Mouse (Mus musculus) retina, postnatal 1 day (tissue): Measurements from ENCODE around the gene Supt16.

Experiments used
- DNase-seq: peaks from one replicate; pipeline ENCODE4 v3.0.0-alpha.2; 2012

Supt16 gene

GRCm38 (mm10) chr14:52144165-52144564 is 53.1 kb downstream of the Supt16 start:
- no peak for DNase-seq

GRCm38 (mm10) chr14:52141445-52142127 is 55.6 kb downstream of the Supt16 start:
- DNase-seq: no peak

GRCm38 (mm10) chr14:52140577-52141444 is 56.4 kb downstream of the Supt16 start:
- no peak for DNase-seq

- DNase-seq: no peak
Measured at GRCm38 (mm10) chr14:52133584-52133983, 63.6 kb downstream of the Supt16 start.

GRCm38 (mm10) chr14:52124636-52125035 is 72.6 kb downstream of the Supt16 start:
- DNase-seq: no peak

- peak; percentile 79 for DNase-seq
Measured at GRCm38 (mm10) chr14:52123918-52124317, 73.3 kb downstream of the Supt16 start.

- no peak for DNase-seq
Measured at GRCm38 (mm10) chr14:52120169-52120568, 77.0 kb downstream of the Supt16 start.

- peak; percentile 80 for DNase-seq
Measured at GRCm38 (mm10) chr14:52118823-52119608, 78.2 kb downstream of the Supt16 start.

GRCm38 (mm10) chr14:52118456-52118822 is 78.8 kb downstream of the Supt16 start:
- peak; percentile 36 for DNase-seq

GRCm38 (mm10) chr14:52117241-52117640 is 80.0 kb downstream of the Supt16 start:
- no peak for DNase-seq

- no peak for DNase-seq
Measured at GRCm38 (mm10) chr14:52114101-52114500, 83.1 kb downstream of the Supt16 start.
